Mouse (Mus musculus) liver, adult 10 weeks (tissue): ENCODE results near the gene Kctd12b. TPM values are rescaled to one million over a fixed set of nuclear protein-coding genes. Genes with fewer than 3 reads are reported as not detected.

Experiments
- polyA plus RNA-seq: library from polyadenylated mRNA; stranded (reverse); fragments of 350-450 nt; fragmentation: Illumina TruSeq; extraction: RNeasy Lipid Tissue Mini Kit (QIAGEN cat#74804); gene quantifications from one replicate; pipeline ENCODE4 v1.2.3, GENCODE M21; 2014; ENCODE audit warnings: low read depth, low replicate concordance

The Kctd12b gene
- 3.3 TPM for polyA plus RNA-seq

GRCm38 (mm10) chrX:153695782-153696395, at the start of gene Kctd12b:
Kctd12b (minus strand) TSS chrX:153696391.

DNA sequence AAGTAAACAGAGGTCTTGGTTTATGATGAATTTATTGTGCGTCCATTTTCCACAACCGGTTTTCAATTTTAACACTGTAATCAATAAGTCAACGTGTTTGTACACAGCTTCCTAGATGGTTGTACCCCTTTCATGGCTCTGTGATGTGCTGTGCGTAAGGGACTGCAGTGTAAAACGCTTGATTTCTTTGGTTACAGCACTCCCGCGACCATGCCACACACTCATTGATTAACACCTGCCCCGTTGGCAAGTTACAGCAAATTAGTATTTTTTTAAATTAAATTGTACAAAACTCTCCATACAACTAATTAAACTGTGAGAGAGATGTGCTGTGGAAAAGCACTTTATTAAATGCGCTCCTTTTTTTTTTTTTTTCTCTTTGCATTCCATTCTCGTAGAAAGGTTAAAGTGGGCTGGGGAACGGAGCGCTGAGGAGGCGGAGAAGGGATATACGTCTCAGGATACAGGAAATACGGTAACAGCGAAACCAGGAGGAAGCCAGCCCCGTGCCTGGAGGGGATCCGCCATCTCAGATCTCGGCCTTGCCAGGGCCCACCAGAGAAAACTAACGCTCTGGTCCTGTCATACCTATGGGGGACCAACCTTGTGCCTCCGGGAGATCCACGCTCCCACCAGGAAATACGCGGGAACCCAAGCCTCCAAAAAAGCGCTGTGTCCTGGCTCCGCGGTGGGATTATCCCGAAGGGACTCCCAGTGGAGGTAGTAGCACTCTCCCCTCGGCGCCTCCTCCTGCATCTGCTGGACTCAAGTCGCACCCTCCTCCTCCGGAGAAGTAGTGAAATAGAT, 27.1 kb upstream of the Kctd12b start, which contains the start of gene Nbdy:
Gene Nbdy (plus strand): TSS at position 481 of the 807 bp plus-strand sequence.

Other genes with a start within 250 kb of the Kctd12b start
- gene Ubqln2, start 198.2 kb downstream of the Kctd12b start, polyA plus RNA-seq, result 16.2 TPM
- gene Cypt3, start 137.8 kb downstream of the Kctd12b start, polyA plus RNA-seq, result not detected
- 28.8 TPM for gene Nbdy, start 27.2 kb upstream of the Kctd12b start, polyA plus RNA-seq
- 0.29 TPM for gene Spin2c, start 135.8 kb upstream of the Kctd12b start, polyA plus RNA-seq